Mouse (Mus musculus) adrenal gland, adult 18-20 months (tissue): ENCODE data around the gene Casc1. TPM values are rescaled to one million over a fixed set of nuclear protein-coding genes. Genes with fewer than 3 reads are reported as not detected.

ENCODE experiments used
- DNase-seq, 2 experiments: peaks; one replicate each; pipeline ENCODE4 v3.0.0; 2021 to 2022; ENCODE audit warnings: low spot score in 2 of 2
- total RNA-seq, 2 experiments: library from RNA; stranded (reverse); gene quantifications; 1 replicate in 1 of 2; 2 replicates in 1 of 2; pipeline ENCODE4 v1.2.3; 2021

The Casc1 gene
- total RNA-seq, 2 experiments from 2014 or later: 0.17 to 0.48 TPM

- no peak for DNase-seq
Observed at GRCm38 (mm10) chr6:145204440-145204839, 6.4 kb downstream of the Casc1 start.

- DNase-seq: no peak
Observed at GRCm38 (mm10) chr6:145202432-145203125, 8.2 kb downstream of the Casc1 start.

GRCm38 (mm10) chr6:145197949-145198686 lies 12.7 kb downstream of the Casc1 start:
- no peak for DNase-seq

DNA sequence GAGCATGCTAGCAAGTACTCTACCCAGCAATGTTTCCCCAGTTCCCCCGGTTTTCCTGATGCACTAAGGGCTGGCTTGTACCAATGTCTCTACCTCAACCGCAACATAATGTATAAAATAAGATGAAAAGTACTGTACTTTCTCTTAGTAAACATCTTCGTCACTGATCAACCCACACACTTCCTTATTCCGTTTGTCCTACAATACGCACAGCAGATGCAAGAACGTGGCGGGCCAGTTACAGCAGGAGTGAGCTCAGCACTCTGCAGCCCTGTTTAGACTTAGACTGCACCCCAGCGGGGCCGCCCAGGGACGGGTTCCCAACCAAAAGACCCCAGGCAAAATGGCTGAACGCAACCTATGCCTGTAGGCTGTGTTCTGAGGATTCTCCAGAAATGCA lies 17.4 kb downstream of the Casc1 start:
- DNase-seq: no peak

DNA sequence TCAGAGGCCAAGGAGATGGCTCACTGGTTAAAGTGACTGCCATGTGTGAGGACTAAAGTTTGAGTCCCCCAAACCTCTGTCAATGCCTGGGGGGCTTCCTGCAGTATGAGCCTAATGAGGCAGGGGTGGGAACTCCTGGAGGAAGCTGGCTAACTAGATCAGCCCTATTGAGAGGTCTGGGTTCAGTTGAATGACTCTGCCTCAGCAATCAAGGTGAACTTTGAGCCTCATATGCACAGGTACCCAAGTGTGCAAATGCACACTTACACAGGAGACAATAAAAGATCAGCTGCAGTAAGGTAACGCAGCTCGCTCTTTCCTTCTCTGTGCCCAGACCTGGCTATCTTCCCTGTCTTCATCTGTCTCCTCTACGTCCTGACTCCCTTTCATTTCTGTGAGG lies 17.8 kb downstream of the Casc1 start:
- no peak for DNase-seq

DNA sequence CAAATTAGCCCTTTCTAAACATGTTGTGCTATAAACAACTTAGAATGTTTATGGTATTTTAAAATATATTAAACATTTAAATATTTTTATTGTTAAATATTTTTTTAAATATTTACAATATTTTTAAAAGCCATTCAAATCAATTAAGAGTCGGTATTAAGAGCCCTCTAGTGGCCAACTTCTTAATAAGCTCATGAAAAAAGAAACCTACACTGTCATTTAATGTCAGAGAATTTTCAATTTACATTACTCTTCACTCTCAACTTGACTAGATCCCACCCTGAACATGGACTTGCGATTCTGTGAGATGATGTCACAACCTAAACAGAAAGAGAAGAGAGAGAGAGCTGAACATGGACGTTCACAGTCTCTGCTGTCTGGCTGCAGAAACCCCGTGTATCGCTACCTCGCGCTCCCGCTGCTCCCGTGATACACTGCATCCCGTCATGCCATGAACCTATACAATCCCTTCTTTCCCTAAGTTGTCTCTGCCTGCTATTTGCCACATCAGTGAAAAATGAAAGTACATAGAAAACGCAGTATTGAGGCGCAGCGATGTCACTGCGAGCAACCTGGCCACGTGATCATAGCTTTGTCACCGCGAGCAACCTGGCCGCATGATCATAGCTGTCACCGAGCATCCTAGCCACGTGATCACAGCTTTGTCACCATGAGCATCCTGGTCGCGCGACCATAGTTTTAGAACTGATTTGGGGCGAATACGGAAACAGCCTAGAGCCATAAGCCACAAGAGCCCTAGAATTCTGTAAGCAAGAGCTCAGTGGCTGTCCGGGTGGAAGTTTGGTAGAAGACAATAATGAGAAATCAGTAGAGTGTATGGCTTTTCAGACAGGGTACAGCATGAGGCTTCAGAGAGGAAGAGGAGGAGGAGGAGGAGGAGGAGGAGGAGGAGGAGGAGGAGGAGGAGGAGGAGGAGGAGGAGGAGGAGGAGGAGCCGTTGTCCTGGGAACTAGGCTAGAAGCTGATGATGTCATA lies 23.4 kb downstream of the Casc1 start:
- peak in 1 of 2 experiments; percentile 9 for DNase-seq

DNA sequence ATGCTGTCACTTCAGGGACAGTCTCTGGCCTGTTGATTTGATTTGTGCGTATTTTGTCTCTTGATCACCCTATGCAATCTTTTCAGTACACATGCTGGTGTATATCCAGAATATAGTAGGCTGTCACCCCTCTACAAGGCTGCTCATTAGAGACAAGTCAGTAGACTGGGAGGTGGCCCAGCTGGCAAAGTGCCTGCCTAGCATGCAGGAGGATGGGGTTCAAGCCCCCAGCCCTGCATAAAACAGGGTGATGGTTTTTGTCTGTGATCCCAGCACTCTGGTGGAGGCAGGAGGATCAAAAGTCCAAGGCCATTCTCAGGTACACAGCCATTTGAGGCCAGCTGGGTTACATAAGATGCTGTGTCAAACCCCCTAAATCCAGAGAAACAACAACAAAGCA lies 24.7 kb downstream of the Casc1 start:
- DNase-seq: no peak

GRCm38 (mm10) chr6:145182044-145182443 lies 28.8 kb downstream of the Casc1 start:
- peak in 1 of 2 experiments; percentile 44 for DNase-seq

DNA sequence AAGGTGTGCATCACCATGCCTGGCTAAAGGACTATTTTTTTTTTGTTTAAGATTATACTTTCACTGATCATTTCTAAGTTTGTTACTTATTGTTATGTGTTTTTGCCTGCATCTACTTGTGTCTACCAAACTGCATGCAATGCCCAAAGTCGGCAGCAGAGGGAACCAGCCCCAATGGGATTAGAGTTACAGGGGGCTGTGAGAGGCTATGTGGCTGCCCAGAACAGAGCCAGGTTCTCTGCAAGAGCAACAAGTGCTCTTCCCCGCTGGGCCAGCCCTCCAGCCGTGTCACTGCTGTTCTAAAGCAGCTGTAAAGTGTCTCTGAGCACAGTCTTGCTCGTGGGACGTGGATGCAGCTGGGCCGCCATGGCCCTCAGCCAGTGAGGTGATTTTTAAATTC lies 31.1 kb downstream of the Casc1 start:
- DNase-seq: peak; percentile 47

- no peak for DNase-seq
Observed at GRCm38 (mm10) chr6:145176474-145176873, 34.3 kb downstream of the Casc1 start.

GRCm38 (mm10) chr6:145175571-145175981 lies 35.2 kb downstream of the Casc1 start:
- peak; percentile 38 to 59 for DNase-seq

DNA sequence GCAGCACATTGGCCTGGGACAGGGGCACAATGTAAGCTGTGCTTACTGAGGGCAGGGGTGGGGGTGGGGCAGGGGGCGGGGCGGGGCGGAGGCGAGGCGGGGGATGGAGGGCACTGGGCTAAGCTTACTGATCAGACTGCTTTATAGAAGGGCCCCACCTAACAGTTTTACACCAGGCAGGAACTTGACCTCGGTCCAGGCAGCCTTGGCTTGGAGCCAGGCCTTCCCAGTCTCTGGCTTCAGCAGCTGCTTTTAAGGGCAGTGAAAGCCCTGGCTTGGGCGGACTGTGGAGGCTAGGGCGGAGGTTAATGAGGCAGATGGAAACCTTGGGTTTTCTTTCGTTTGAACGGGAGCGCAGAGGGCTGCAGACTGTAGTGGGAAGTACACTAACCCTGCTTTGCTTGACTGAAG lies 37.0 kb downstream of the Casc1 start:
- DNase-seq: peak; percentile 76

DNA sequence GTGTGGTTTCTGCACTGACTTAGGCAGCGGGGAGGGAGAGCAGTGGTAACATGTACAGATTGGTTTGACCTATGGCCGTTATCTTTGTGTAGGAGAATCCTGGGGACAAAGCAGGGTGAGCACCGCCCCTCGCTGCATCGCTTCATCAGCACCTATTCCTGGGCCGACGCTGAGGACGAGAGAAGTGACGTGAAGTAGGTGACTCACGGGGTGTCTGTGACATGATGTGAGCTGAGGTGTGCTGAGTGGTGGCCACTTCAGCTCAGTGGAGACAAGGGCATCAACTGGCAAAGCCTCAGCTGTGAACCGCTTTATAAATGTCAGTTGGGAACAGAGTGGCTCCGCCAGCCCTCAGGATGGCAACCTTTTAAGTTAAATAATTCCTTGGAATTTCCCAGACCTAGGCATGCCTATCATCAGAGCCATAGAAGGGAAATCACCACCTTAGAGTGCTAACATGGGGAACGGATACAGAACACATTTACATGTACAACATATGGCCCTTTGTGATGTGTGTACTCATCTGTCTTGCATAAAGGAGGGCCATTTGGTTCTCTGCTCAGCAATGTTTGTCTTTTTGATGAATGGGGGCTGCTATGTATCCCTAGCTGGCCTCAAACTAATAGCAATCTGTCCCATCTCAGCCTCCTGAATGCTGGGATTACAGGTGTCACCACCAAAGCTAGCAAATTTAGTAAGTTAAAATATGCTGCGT lies 38.8 kb downstream of the Casc1 start:
- no peak for DNase-seq

- no peak for DNase-seq
Observed at GRCm38 (mm10) chr6:145160581-145160980, 50.2 kb downstream of the Casc1 start.

DNA sequence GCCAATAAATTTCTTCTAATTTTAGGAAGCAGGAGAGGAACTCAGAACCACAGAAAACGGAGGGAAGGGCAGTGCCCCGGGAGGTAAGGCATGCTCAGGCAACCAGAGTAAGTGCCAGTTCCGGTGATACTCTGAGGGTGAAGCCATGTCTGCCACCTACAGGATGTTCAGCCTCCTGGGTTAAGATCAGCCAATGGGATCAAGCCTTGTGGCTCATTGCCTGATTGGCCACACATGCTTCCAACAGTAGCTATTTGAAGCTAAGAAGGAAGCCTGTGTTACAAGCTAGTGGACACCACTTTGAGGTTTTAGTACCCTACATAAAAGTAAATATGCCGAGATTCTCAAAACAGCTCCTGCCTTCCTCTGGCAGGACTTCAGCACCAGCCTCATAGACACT lies 52.2 kb downstream of the Casc1 start:
- no peak for DNase-seq

DNA sequence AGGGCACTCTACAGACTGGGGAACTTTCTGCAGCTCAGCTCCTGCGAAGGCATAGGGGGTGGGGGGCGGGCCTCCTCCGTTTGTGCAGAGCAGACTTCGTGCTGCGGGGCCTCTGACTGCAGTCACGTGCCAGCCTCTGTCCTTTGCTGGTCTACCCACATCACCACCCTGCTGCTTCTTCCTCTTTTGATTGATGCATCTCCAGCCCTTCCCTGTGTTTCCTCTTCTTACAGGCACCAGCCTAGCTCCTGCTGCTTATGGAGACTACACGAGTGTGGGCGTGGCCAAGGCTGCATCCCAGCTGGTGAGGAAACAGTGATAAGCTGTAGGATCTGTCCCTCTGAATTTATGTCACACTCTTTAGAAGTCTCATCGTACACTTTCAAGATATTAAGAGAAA lies 61.8 kb downstream of the Casc1 start:
- no peak for DNase-seq

DNA sequence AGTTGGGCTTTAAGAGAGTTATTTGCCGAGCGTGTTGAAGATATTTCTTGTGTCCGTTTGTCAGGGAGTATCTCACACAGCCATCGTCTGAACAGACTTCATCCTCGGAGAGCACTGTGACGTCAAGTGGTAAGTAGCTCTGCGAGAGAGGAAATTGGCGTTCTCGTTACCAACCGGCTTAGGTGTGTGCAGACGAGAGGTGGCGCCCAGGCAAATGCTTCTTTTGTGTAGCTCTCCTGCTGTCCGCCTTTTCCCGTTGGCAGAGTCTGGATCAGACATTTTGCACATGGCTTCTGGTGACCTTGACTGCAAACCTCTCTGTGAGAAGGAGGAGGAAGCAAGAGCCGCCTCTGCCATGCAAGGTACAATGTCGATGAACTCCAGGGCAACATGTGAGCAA lies 63.1 kb downstream of the Casc1 start:
- no peak for DNase-seq

- no peak for DNase-seq
Observed at GRCm38 (mm10) chr6:145145173-145145572, 65.6 kb downstream of the Casc1 start.

- DNase-seq: no peak
Observed at GRCm38 (mm10) chr6:145141827-145142226, 69.0 kb downstream of the Casc1 start.

DNA sequence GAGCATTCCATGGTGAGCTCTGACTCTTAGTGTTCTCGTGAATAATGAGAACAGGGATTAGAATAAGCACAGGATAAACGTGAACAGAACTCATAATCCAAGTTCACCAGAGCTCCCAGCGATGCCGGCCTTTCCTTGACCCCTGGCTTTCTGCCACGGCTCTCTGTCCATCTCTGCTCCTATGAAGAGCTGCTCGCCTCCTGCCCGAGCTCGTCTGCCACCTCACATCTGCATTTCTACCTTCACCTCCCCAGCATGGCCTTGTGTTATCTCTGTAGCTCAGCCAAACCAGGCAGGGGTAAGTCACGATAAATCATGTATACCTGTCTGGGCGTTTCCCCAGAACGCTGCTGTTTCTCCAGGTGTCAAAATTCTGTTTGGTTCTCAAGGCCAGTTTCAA lies 70.1 kb downstream of the Casc1 start:
- peak in 1 of 2 experiments; percentile 26 for DNase-seq
